Mouse (Mus musculus) small intestine, adult 2 months (tissue): Measurements from ENCODE around the gene Sdc4. TPM values are rescaled to one million over a fixed set of nuclear protein-coding genes. Genes with fewer than 3 reads are reported as not detected.

ENCODE experiments used
- H3K27ac ChIP-seq: fragments of 200-500 bp; 2 replicates; pipeline ENCODE4 v1.5.1; 2012; ENCODE audit warnings: low read depth, low read length, control low read depth, inconsistent platforms; ENCODE audit not compliant: insufficient read depth
- H3K27me3 ChIP-seq: fragments of 200-500 bp; 2 replicates; pipeline ENCODE4 v1.6.1; 2012; ENCODE audit warnings: mild to moderate bottlenecking, moderate library complexity, low read length, inconsistent platforms; ENCODE audit not compliant: control insufficient read depth, insufficient read depth
- H3K36me3 ChIP-seq: fragments of 200-500 bp; 2 replicates; pipeline ENCODE4 v1.6.1; 2012; ENCODE audit warnings: mild to moderate bottlenecking, low read length, control low read depth, inconsistent platforms; ENCODE audit not compliant: control insufficient read depth, insufficient read depth
- H3K4me1 ChIP-seq: fragments of 200-500 bp; 2 replicates; pipeline ENCODE4 v1.6.1; 2012; ENCODE audit warnings: low read length, inconsistent platforms, mixed read lengths; ENCODE audit not compliant: control insufficient read depth, insufficient read depth, insufficient read length
- H3K4me3 ChIP-seq: fragments of 200-500 bp; 2 replicates; pipeline ENCODE4 v1.5.1; 2012; ENCODE audit warnings: low read depth, mild to moderate bottlenecking, control low read depth, inconsistent platforms, low read length, moderate library complexity
- CTCF ChIP-seq: fragments of 200-500 bp; IDR thresholded peaks from 2 replicates; pipeline ENCODE4 v1.5.1; 2012; ENCODE audit warnings: low read depth, mild to moderate bottlenecking, control low read depth, inconsistent platforms, low read length, moderate library complexity, mixed read lengths; ENCODE audit not compliant: insufficient replicate concordance, insufficient read length; ENCODE audit errors: extremely low read depth
- POLR2A ChIP-seq: fragments of 200-500 bp; IDR thresholded peaks from 2 replicates; pipeline ENCODE4 v1.6.1; 2012; ENCODE audit warnings: low read depth, mild to moderate bottlenecking, control low read depth, inconsistent platforms, low read length, moderate library complexity
- whole genome bisulfite sequencing: fragments of 180-500 bp; shearing (Covaris S2); methylation state at CpG from one replicate; pipeline ENCODE4 v1.1.7; 2018; 5-methylcytosine and 5-hydroxymethylcytosine counted together
- polyA plus RNA-seq: library from polyadenylated mRNA; depleted of rRNA; stranded (reverse); fragments of >200 nt; gene quantifications from 2 replicates; pipeline ENCODE4 v1.2.3, GENCODE M21; 2012

The Sdc4 gene
- polyA plus RNA-seq, 1 experiment: 52.2 TPM

DNA sequence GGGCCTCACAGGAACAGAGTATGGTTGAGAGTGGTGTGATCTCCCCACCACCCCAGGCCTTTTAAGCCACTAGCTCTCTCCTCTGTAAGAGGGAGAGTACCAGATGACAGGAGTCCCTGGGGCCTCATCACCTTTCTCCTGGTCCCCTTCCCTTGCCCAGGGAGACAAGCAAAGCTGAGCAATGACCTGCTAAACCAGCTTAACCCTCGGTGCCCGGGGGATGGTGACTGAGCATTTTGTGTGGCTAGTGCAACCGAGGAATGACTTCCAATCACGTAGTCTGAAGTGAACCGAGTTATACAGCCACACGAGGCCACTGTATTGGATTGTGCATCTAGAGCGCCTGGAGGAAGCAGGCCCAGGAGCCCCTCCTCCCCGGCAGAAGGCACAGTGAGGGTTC lies 19.3 kb downstream of the Sdc4 start:
- Histone ChIP-seq H3K27ac (no peak overlapping the region), H3K4me3 (no peak overlapping the region), H3K27me3 (no peaks in the 10 kb centered on the region), H3K4me1 (peaks cover 17% of the 10 kb centered on the region; the same call in 1 of the 2 replicates), H3K36me3 (peaks cover 54% of the 10 kb centered on the region)
- WGBS: 88% methylated on average over 8 of the region's 8 CpGs
- TF ChIP-seq CTCF (no peak), POLR2A (no peak)

DNA sequence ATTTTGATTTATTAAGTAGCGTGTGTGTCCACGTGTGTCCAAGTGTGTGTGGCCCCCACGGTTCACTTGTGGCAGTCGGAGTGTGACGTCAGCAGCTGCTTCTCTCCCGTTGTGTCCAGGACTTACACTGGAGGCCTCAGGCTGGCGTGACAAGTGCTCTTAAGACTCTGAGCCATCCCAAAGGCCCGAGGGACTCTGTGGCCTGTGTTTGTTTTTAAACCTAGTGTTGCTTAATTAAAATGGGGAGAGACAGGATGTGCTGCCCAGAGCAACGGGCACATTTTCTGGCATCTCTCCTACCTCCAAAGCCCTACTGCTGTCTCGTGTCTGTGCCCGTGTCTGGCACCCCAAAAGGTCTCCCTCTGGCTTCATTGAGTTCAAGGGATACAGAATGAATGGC lies 20.2 kb downstream of the Sdc4 start:
- Histone ChIP-seq H3K27ac (peak overlapping the region; percentile 73), H3K36me3 (peaks cover 45% of the 10 kb centered on the region), H3K4me1 (peaks cover 19% of the 10 kb centered on the region; the same call in 1 of the 2 replicates), H3K4me3 (no peak overlapping the region), H3K27me3 (no peaks in the 10 kb centered on the region)
- TF ChIP-seq CTCF (no peak), POLR2A (no peak)
- WGBS: 35% methylated on average over 11 of the region's 11 CpGs

DNA sequence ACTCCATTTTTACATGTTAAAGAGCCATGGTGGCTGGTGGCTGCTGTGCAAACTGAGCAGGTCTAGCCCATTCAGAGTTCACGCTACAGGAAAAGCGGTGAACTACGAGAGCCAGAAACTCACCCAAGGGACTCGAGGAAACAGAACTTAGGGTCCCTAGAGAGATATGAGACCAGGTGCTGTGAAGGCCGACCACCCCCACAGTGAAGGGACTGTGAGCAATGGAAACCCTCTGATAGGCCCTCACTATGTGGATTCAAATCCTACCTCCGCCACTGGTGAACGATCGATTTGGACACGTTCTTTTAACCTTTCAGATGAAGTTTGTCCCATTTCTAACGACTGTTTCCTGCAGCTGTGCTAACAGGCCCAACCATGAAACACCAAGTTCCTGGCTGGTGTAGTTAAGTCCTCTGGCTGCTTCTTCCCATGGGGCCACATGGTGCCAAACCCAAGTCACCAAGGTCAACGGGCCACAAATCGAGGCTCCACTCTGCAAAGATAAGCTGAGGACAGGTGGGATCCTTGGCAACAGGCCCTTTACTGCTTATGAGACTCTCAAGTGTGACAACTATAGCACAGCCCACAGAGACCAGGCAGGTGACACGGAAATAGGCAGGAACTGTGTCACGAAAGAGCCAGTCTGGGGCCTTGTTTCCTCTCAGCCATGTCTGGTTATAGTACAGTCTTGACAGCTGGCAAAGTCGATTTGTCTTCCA lies 20.9 kb downstream of the Sdc4 start:
- Histone ChIP-seq H3K4me3 (no peak overlapping the region), H3K27me3 (no peaks in the 10 kb centered on the region), H3K27ac (peak overlapping the region; percentile 73), H3K4me1 (peaks cover 20% of the 10 kb centered on the region; the same call in 1 of the 2 replicates), H3K36me3 (peaks cover 39% of the 10 kb centered on the region)
- 30% methylated on average over 15 of the region's 15 CpGs for WGBS
- TF ChIP-seq POLR2A: no peak
- TF ChIP-seq CTCF: no peak

DNA sequence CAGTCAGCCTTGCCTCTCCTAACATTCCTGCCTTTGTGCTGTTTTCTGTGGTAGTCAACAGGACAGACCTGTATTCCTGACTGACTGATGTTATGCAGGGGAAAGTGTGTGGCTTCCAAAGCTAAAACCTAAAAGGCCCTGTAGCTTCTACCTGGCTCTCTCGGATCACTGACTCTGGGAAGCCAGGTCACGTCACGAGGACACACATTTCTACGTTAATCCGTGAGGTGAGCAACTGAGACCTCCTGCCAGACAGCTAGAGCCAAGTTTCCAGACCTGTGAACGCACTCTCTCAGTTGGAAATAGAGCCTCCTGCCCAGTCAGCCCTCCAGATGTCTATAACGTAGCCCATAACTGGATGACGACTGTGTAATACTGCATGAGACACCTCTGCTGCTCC lies 21.7 kb downstream of the Sdc4 start:
- Histone ChIP-seq H3K27ac (peak overlapping the region; percentile 73), H3K27me3 (no peaks in the 10 kb centered on the region), H3K4me1 (peaks cover 20% of the 10 kb centered on the region; the same call in 1 of the 2 replicates), H3K36me3 (peaks cover 31% of the 10 kb centered on the region), H3K4me3 (no peak overlapping the region)
- 47% methylated on average over 8 of the region's 8 CpGs for WGBS
- TF ChIP-seq CTCF: no peak
- no peak for TF ChIP-seq POLR2A

DNA sequence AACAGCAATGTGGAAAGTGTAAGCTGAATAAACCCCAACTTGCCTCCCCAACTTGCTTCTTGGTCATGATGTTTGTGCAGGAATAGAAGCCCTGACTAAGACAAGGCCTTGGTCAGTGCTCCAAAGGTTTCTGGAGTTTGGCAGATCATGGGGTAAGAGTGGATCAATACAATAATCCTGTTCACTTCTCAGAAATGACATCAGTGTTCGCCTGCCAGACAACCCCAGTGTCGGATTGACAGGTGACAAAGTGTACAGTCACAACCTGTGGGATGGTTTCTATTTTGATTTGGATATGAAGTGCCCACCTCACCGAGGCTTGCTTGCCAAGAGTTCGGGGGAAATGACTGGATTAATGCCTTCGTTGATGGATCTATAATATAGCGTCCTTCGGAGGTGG lies 22.4 kb downstream of the Sdc4 start:
- no peaks in the 10 kb centered on the region for H3K27me3 ChIP-seq
- H3K36me3 ChIP-seq: peaks cover 24% of the 10 kb centered on the region
- H3K27ac ChIP-seq: peak overlapping the region; percentile 73; the same call in 1 of the 2 replicates
- WGBS: 39% methylated on average over 7 of the region's 7 CpGs
- peaks cover 16% of the 10 kb centered on the region; the same call in 1 of the 2 replicates for H3K4me1 ChIP-seq
- TF ChIP-seq POLR2A (no peak), CTCF (no peak)
- H3K4me3 ChIP-seq: no peak overlapping the region

DNA sequence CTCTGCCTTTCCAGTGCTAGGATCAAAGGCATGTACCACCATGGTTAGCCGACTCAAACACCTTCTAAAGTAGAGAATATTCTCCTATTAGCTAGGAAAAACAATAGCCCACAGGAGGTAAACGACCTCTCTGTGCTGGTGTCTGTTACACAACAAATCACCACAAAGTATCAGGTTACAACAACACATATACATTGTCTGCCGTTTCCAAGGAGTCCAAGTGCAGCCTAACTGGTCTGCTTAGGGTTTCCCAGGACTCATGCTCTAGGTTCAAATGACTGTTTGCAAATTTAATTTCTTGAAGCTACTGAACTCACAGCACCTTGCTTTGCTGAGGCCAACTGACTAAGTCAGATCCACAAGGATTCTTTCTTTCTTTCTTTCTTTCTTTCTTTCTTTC lies 24.2 kb downstream of the Sdc4 start:
- no peak for TF ChIP-seq POLR2A
- TF ChIP-seq CTCF: no peak
- 13% methylated on average over 3 of the region's 3 CpGs for WGBS
- Histone ChIP-seq H3K4me3 (no peak overlapping the region), H3K36me3 (peaks cover 10% of the 10 kb centered on the region), H3K27me3 (no peaks in the 10 kb centered on the region), H3K4me1 (peaks cover 14% of the 10 kb centered on the region; the same call in 1 of the 2 replicates), H3K27ac (no peak overlapping the region)

DNA sequence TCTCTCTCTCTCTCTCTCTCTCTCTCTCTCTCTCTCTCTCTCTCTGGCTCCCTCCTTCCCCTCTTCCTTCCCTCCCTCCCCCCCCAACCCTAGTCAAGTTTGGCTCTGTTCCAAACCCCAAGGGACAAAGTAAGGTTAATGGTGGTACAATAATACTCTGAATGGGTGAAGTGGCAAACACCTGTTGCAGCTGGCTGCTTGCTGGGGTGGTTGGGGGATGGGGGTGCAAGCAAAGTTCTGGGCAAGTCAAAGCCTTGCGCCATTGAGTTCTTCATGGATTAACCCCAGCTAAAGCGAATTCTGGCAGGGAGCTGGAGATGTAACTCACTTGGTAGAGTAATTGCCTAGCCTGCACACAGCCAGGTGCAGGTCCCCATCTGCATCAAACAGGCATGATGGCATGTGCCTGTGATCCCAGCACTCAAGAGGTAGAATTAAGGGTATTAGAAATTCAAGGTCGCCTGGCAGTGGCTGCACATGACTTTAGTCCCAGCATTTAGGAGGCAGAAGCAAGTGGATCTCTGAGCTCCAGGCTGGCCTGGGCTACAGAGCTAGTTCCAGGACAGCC lies 25.3 kb downstream of the Sdc4 start:
- H3K4me3 ChIP-seq: no peak overlapping the region
- TF ChIP-seq POLR2A (no peak), CTCF (no peak)
- H3K27ac ChIP-seq: peak overlapping the region; percentile 20; the same call in 1 of the 2 replicates
- H3K27me3 ChIP-seq: no peaks in the 10 kb centered on the region
- whole genome bisulfite sequencing: 18% methylated on average over 3 of the region's 3 CpGs
- peaks cover 10% of the 10 kb centered on the region; the same call in 1 of the 2 replicates for H3K4me1 ChIP-seq
- H3K36me3 ChIP-seq: peaks cover under 1% of the 10 kb centered on the region; the same call in 1 of the 2 replicates
